Mouse (Mus musculus): ENCODE measurements at regions not wholly inside any gene's neighbourhood (a gene's known extent, or its start where the extent isn't known, plus 50 kb on each side); places are given as distances from the start of the nearest gene placed in this dataset.

GRCm38 (mm10) chr7:125036098-125036991 lies 408.1 kb upstream of the Kdm8 start:
- Histone ChIP-seq H3K36me3 (ENCODE audit: control insufficient read depth, insufficient read depth, low read length) (no peaks in the 10 kb centered on the region), H3K4me1 (ENCODE audit: control insufficient read depth, insufficient read depth, low read length) (no peaks in the 10 kb centered on the region), H3K4me3 (ENCODE audit: control insufficient read depth, low read depth, low read length) (no peak overlapping the region), H3K27me3 (ENCODE audit: control insufficient read depth, insufficient read depth, low read length) (no peaks in the 10 kb centered on the region), H3K27ac (ENCODE audit: control insufficient read depth, insufficient read depth, low read depth, low read length) (no peak overlapping the region)
- TF ChIP-seq CTCF (IDR thresholded peaks at IDR 0.05; ENCODE audit: control insufficient read depth, insufficient read depth, insufficient replicate concordance, low read depth, low read length), result no peak

GRCm38 (mm10) chr7:125038840-125039239 lies 405.6 kb upstream of the Kdm8 start:
- no peaks in the 10 kb centered on the region for H3K4me1 ChIP-seq (ENCODE audit: control insufficient read depth, insufficient read depth, low read length)
- TF ChIP-seq CTCF (IDR thresholded peaks at IDR 0.05; ENCODE audit: control insufficient read depth, insufficient read depth, insufficient replicate concordance, low read depth, low read length) (no peak), POLR2A (IDR thresholded peaks at IDR 0.05; ENCODE audit: control insufficient read depth, low read depth, low read length) (no peak)
- H3K27ac ChIP-seq (ENCODE audit: control insufficient read depth, insufficient read depth, low read depth, low read length), result no peak overlapping the region
- H3K36me3 ChIP-seq (ENCODE audit: control insufficient read depth, insufficient read depth, low read length), result no peaks in the 10 kb centered on the region
- no peak overlapping the region for H3K4me3 ChIP-seq (ENCODE audit: control insufficient read depth, low read depth, low read length)
- H3K27me3 ChIP-seq (ENCODE audit: control insufficient read depth, insufficient read depth, low read length), result no peaks in the 10 kb centered on the region

DNA sequence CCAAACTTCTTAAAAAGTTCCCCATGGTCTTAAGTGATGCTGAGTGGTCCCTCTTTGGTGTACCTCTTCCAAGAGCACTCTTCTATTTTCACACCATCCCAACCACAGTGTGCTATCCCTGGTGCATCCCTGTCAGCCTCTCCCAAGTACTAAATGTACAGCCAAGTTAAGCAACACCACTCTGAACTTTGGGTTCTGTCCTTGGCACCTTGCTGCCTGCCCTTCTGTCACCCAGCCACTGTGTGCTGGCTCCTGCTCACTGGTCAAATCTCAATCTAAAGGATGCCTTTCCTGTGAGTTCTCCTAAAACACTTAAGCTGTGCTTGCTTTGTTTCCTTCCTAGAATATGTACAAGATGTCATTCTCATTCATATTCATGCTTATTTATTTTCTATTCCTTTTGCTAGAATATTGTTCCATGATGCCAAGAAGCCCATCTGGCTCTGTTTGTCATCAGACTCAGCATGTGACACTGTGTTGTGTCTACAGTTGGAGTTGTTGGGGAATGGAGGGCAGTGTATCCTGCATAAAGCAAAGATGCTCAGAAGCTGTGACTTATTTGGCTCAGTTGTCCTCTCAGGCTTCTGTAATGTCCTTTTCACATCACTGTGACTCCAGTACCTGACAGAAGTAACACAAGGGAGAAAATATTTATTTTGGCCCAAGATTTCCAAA lies 388.4 kb upstream of the Kdm8 start:
- no peaks in the 10 kb centered on the region for H3K36me3 ChIP-seq (ENCODE audit: control insufficient read depth, insufficient read depth, low read length)
- no peak overlapping the region for H3K27ac ChIP-seq (ENCODE audit: control insufficient read depth, insufficient read depth, low read depth, low read length)
- TF ChIP-seq POLR2A (IDR thresholded peaks at IDR 0.05; ENCODE audit: control insufficient read depth, low read depth, low read length), result no peak
- TF ChIP-seq CTCF (IDR thresholded peaks at IDR 0.05; ENCODE audit: control insufficient read depth, insufficient read depth, insufficient replicate concordance, low read depth, low read length), result no peak
- no peaks in the 10 kb centered on the region for H3K4me1 ChIP-seq (ENCODE audit: control insufficient read depth, insufficient read depth, low read length)
- no peak overlapping the region for H3K4me3 ChIP-seq (ENCODE audit: control insufficient read depth, low read depth, low read length)
- no peaks in the 10 kb centered on the region for H3K27me3 ChIP-seq (ENCODE audit: control insufficient read depth, insufficient read depth, low read length)

GRCm38 (mm10) chr7:125102464-125102863 lies 342.0 kb upstream of the Kdm8 start:
- Histone ChIP-seq H3K4me3 (ENCODE audit: control insufficient read depth, low read depth, low read length) (no peak overlapping the region), H3K27me3 (ENCODE audit: control insufficient read depth, insufficient read depth, low read length) (no peaks in the 10 kb centered on the region)

DNA sequence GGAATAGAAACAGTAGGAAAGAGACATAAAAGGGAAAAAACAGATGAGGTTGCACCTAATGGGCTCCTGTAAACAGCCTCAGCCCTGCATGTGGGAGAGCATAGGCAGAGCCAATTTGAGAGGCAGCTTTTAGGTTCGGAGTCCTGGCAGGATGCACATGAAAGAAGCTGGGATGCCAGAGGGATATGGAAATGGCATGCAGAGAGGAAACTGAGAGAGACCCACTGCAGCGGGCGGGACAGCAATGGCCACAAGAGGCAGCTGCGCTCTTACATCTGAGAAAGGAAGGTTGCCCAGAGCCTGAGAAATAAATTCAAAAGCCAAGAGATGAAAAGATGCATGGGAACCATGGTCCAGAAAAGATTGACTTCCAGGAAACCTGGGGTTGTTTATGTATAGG lies 340.5 kb upstream of the Kdm8 start:
- Histone ChIP-seq H3K4me3 (ENCODE audit: control insufficient read depth, low read depth, low read length) (no peak overlapping the region), H3K27ac (ENCODE audit: control insufficient read depth, insufficient read depth, low read depth, low read length) (no peak overlapping the region), H3K27me3 (ENCODE audit: control insufficient read depth, insufficient read depth, low read length) (no peaks in the 10 kb centered on the region), H3K36me3 (ENCODE audit: control insufficient read depth, insufficient read depth, low read length) (no peaks in the 10 kb centered on the region), H3K4me1 (ENCODE audit: control insufficient read depth, insufficient read depth, low read length) (no peaks in the 10 kb centered on the region)
- TF ChIP-seq CTCF (IDR thresholded peaks at IDR 0.05; ENCODE audit: control insufficient read depth, insufficient read depth, insufficient replicate concordance, low read depth, low read length) (no peak), POLR2A (IDR thresholded peaks at IDR 0.05; ENCODE audit: control insufficient read depth, low read depth, low read length) (no peak)

More at GRCm38 (mm10) chr7:125102464-125102863, 342.0 kb upstream of the Kdm8 start:
- no peak overlapping the region for H3K27ac ChIP-seq (ENCODE audit: control insufficient read depth, insufficient read depth, low read depth, low read length)
- no peaks in the 10 kb centered on the region for H3K36me3 ChIP-seq (ENCODE audit: control insufficient read depth, insufficient read depth, low read length)
- H3K4me1 ChIP-seq (ENCODE audit: control insufficient read depth, insufficient read depth, low read length), result no peaks in the 10 kb centered on the region
- TF ChIP-seq CTCF (IDR thresholded peaks at IDR 0.05; ENCODE audit: control insufficient read depth, insufficient read depth, insufficient replicate concordance, low read depth, low read length) (no peak), POLR2A (IDR thresholded peaks at IDR 0.05; ENCODE audit: control insufficient read depth, low read depth, low read length) (no peak)

DNA sequence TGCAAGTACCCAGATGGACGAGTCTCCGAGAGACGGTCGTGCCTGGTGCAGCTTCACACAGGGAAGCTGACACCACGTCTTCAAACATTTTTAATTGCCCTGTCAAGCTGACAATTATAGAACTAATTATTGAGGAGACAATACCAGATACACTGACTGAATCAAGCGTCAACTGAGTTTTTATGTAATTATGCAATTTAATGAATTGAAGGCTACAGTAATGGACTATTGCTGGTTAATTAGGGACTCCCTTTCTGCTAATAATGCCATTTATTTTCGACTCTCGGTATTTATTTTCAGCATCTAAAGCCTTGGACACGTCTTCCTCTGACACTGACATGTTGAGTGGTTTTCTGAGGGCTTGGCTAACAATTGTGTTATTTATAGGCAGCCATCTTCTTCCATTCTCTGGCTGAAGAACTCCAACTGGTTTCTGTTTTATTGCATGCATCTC lies 331.6 kb upstream of the Kdm8 start:
- H3K4me1 ChIP-seq (ENCODE audit: control insufficient read depth, insufficient read depth, low read length), result no peaks in the 10 kb centered on the region
- no peaks in the 10 kb centered on the region for H3K36me3 ChIP-seq (ENCODE audit: control insufficient read depth, insufficient read depth, low read length)

DNA sequence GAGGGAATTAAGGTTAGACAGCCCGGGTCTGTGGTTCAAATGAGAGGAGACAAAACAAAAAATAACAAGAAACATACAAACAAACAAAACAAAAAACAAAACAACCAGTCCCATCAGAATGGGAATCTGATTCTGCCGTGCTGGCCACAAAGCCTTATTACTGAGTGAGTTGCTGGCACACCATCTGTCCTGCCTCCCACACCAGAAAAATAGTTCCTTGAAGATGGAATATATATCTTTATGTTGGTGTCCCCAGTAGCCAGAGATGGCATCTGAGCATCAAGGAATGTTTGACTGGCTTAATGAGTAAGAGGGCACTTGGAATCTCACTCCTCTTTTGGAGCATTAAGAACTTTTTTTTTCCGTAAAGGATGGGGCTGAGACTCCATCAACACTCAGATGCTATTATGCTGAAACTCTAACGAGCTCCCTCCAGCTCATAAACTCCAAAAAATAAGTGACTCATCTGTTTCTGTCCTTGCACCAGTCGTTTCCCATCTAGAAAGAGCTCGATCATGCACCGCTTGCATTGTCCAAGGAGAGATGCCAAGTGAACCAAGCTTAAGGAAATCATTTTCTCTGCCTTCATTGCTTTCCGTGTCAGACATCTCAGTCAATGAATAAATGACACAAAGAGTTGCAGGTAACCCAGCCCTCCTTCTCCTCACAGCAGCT lies 329.0 kb upstream of the Kdm8 start:
- no peaks in the 10 kb centered on the region for H3K4me1 ChIP-seq (ENCODE audit: control insufficient read depth, insufficient read depth, low read length)
- no peaks in the 10 kb centered on the region for H3K36me3 ChIP-seq (ENCODE audit: control insufficient read depth, insufficient read depth, low read length)
- TF ChIP-seq POLR2A (IDR thresholded peaks at IDR 0.05; ENCODE audit: control insufficient read depth, low read depth, low read length), result no peak
- TF ChIP-seq CTCF (IDR thresholded peaks at IDR 0.05; ENCODE audit: control insufficient read depth, insufficient read depth, insufficient replicate concordance, low read depth, low read length), result no peak
- H3K27me3 ChIP-seq (ENCODE audit: control insufficient read depth, insufficient read depth, low read length), result no peaks in the 10 kb centered on the region
- H3K27ac ChIP-seq (ENCODE audit: control insufficient read depth, insufficient read depth, low read depth, low read length), result no peak overlapping the region
- H3K4me3 ChIP-seq (ENCODE audit: control insufficient read depth, low read depth, low read length), result no peak overlapping the region

More for the DNA sequence above, 331.6 kb upstream of the Kdm8 start:
- Histone ChIP-seq H3K27me3 (ENCODE audit: control insufficient read depth, insufficient read depth, low read length) (no peaks in the 10 kb centered on the region), H3K27ac (ENCODE audit: control insufficient read depth, insufficient read depth, low read depth, low read length) (no peak overlapping the region), H3K4me3 (ENCODE audit: control insufficient read depth, low read depth, low read length) (no peak overlapping the region)
- TF ChIP-seq POLR2A (IDR thresholded peaks at IDR 0.05; ENCODE audit: control insufficient read depth, low read depth, low read length) (no peak), CTCF (IDR thresholded peaks at IDR 0.05; ENCODE audit: control insufficient read depth, insufficient read depth, insufficient replicate concordance, low read depth, low read length) (no peak)
